Mouse (Mus musculus): ENCODE data around the gene Psmd4. TPM values are rescaled to one million over a fixed set of nuclear protein-coding genes. Genes with fewer than 3 reads are reported as not detected.
A peak's percentile ranks its signal among the peaks of the same experiment; 100 is the strongest.
"Not testable (repeated sequence)": the region's sequence is repeated elsewhere in the genome, so short reads cannot be mapped to it uniquely, and the experiment has no call there.

Psmd4 gene
- polyA plus RNA-seq, 1 experiment from 2014 or later: 295 TPM

DNA sequence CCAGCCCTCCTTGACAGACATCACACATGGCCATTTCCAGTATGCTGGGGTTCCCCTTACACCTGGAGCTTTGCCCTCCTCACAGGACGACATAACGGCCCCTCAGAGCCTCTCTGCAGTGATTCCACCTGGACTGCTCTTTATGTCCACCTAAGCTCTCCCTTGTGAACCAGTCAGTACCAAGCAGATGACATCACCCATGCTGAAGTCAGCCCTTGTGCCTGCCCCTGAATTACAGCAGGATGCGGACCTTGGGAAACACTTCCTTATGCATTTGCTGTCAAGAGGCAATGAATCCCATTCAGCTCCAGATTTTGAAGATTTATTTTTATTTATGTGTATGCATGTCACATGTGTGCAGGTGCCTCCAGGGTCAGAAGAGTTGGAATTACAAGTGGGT, 5.5 kb upstream of the Psmd4 start:
- 0 out of 2 replicates have a peak, but pooled peaks cover under 1% of the 10 kb centered on the region for H3K4me1 ChIP-seq
- 77% methylated on average over 3 of the region's 3 CpGs for WGBS
- ATAC-seq (ENCODE audit: low FRiP score): no peak
- no peak overlapping the region for H3K4me2 ChIP-seq
- H3K9ac ChIP-seq: no peak overlapping the region
- H3K27ac ChIP-seq: no peak overlapping the region
- H3K27me3 ChIP-seq: no peaks in the 10 kb centered on the region
- no peaks in the 10 kb centered on the region for H3K9me3 ChIP-seq
- no peak overlapping the region for H3K4me3 ChIP-seq (replicated peaks)
- no peaks in the 10 kb centered on the region for H3K36me3 ChIP-seq (replicated peaks)

DNA sequence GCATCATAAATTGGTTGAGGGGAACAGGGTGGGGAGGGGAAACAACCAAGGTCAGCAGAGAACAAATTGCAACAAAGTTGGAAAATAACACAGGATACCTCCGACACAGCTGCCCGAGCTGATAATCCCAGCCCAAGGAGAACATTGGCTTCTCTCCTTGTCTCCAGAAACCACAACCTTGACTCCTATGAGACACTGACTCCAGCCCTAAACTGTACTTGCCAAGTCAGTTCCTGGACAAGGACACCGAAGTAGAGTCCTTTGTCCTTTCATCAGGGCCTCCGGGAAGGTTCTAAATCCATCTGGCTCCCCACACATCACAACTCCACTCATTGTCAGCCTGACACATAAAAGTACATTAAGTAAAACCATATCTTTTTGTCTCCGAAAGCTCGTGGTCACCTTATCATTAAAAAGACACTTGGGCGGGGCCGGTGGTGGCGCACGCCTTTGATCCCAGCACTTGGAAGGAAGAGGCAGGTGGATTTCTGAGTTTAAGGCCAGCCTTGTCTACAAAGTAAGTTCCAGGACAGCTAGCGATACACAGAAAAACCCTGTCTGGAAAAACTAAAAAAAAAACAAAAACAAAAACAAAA, 4.1 kb upstream of the Psmd4 start:
- Histone ChIP-seq H3K9ac (no peak overlapping the region), H3K27me3 (no peaks in the 10 kb centered on the region), H3K27ac (no peak overlapping the region), H3K4me3 (replicated peaks) (no peak overlapping the region), H3K36me3 (replicated peaks) (no peaks in the 10 kb centered on the region), H3K9me3 (no peaks in the 10 kb centered on the region), H3K4me1 (peaks cover 6% of the 10 kb centered on the region), H3K4me2 (no peak overlapping the region)
- 92% methylated on average over 11 of the region's 11 CpGs for WGBS
- no peak for ATAC-seq (ENCODE audit: low FRiP score)

DNA sequence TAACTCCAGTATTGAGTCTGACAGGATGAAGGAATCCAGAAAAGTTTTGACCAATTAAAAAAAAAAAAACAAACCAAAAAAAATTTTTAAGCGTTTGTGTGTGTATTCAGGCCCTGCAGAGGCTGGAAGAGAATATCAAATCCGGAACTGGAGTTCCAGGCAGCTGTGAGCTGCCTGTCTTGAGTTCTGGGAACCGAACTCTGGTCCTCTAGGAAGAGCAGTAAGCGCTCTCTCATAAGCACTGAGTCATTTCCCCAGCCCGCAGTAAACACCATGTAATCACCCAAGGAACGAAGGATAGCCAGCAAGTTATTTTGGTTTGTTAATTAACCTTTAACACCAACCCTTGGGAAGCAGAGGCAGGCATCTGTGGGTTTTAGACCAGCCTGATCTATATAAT, 837 bp upstream of the Psmd4 start:
- no peak for ATAC-seq (ENCODE audit: low FRiP score)
- no peaks in the 10 kb centered on the region for H3K27me3 ChIP-seq
- H3K36me3 ChIP-seq (replicated peaks): peaks cover 8% of the 10 kb centered on the region
- 75% methylated on average over 6 of the region's 6 CpGs for WGBS
- no peak overlapping the region for H3K9ac ChIP-seq
- peaks cover 11% of the 10 kb centered on the region for H3K4me1 ChIP-seq
- H3K4me3 ChIP-seq (replicated peaks): no peak overlapping the region
- no peaks in the 10 kb centered on the region for H3K9me3 ChIP-seq
- H3K27ac ChIP-seq: no peak overlapping the region
- H3K4me2 ChIP-seq: no peak overlapping the region

DNA sequence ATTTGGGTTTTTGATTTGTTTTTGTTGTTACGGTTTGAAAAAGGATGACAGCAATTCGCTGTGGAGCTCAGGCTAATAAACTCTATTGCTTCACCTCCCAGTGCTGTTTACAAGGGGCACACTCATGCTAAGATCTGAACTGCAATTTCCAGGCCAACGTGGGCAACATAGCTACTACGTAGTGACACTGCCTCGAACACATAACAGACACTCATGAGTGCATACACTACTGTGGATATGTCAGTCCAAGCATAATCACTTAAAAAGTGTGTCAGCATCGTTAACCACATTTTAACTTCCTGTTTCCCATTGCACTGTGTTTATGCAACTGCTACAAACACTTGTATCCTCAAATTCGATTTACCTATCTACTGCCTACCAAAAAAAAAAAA, 420 bp upstream of the Psmd4 start:
- Histone ChIP-seq H3K36me3 (replicated peaks) (peaks cover 11% of the 10 kb centered on the region), H3K4me1 (peaks cover 11% of the 10 kb centered on the region), H3K27me3 (no peaks in the 10 kb centered on the region), H3K9ac (peak overlapping the region; percentile 85), H3K9me3 (no peaks in the 10 kb centered on the region), H3K4me3 (replicated peaks) (peak overlapping the region; percentile 92), H3K27ac (0 out of 2 replicates have a peak overlapping the region, but pooled peaks have one; percentile 13), H3K4me2 (peak overlapping the region; percentile 78)
- peak; percentile 62 for ATAC-seq (ENCODE audit: low FRiP score)
- WGBS: 34% methylated on average over 7 of the region's 7 CpGs

DNA sequence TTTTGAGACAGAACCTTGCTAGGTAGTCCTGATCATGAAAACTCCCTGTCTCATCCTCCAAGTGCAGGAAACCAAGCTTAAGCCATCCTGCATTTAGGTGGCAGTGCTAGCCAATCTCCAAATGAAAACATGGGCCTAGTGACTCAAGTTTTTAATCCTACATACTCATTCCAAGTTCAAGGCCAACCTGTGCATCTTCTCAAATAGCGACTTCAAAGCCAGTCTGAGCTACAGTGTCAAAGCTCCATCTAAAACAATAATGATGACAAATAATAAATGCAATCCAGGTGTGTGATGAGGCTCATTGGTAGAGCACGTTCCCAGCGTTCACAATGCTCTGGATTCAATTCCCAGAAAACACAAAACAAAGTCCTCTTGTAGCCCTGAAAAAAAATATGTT, 789 bp downstream of the Psmd4 start:
- ATAC-seq (ENCODE audit: low FRiP score): no peak
- H3K9me3 ChIP-seq: no peaks in the 10 kb centered on the region
- peak overlapping the region; percentile 78 for H3K4me2 ChIP-seq
- peaks cover 11% of the 10 kb centered on the region for H3K4me1 ChIP-seq
- no peak overlapping the region for H3K27ac ChIP-seq
- H3K4me3 ChIP-seq (replicated peaks): peak overlapping the region; percentile 92
- no peaks in the 10 kb centered on the region for H3K27me3 ChIP-seq
- H3K9ac ChIP-seq: peak overlapping the region; percentile 85
- H3K36me3 ChIP-seq (replicated peaks): peaks cover 17% of the 10 kb centered on the region
- WGBS: 18% methylated on average over 3 of the region's 3 CpGs

DNA sequence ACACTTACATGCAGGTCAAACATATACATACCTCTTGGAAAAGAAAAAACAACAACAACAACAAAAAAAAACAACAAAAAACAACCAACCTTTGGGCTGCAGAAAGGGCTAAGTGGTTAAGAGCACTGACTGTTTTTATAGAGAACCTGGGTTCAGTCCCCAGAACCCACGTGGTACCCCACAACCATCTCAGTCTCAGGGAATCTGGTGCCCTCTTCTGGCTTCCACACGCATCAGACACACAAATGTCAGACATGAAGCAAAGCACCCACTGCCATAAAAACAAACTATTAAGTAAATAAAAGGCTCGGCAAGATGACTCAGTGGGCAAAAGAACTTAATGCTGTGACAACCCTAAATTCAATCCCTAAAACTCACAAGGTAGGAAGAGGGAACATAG, 12.5 kb downstream of the Psmd4 start:
- H3K4me2 ChIP-seq: no peak overlapping the region

DNA sequence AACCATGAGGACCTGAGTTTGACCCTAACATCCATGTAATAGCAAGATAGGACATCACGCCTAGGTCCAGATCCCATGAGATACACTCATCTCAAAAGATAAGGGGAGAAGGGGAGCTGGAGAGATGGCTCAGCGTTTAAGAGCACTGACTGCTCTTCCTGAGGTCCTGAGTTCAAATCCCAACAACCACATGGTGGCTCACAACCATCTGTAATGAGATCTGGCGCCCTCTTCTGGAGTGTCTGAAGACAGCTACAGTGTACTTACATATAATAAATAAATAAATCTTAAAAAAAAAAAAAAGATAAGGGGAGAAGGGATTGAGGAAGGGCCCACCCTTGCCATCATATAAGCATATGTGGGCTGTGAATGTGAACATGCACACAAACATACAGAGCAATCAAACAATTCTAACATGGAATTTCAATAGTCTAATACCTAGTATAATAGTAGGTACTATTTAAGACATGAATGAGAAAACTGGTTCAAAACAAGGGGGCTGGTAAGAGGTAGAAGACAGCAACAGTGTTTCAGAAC, 13.1 kb downstream of the Psmd4 start:
- 80% methylated on average over 3 of the region's 3 CpGs for WGBS
- H3K4me2 ChIP-seq: not testable (repeated sequence)

More for the DNA sequence above, 12.5 kb downstream of the Psmd4 start:
- Histone ChIP-seq H3K27me3 (no peaks in the 10 kb centered on the region), H3K9me3 (no peaks in the 10 kb centered on the region), H3K4me3 (replicated peaks) (no peak overlapping the region), H3K27ac (no peak overlapping the region), H3K4me1 (peaks cover 17% of the 10 kb centered on the region), H3K9ac (no peak overlapping the region), H3K36me3 (replicated peaks) (peaks cover 58% of the 10 kb centered on the region)
- ATAC-seq (ENCODE audit: low FRiP score): no peak
- WGBS: 71% methylated on average over 3 of the region's 3 CpGs

DNA sequence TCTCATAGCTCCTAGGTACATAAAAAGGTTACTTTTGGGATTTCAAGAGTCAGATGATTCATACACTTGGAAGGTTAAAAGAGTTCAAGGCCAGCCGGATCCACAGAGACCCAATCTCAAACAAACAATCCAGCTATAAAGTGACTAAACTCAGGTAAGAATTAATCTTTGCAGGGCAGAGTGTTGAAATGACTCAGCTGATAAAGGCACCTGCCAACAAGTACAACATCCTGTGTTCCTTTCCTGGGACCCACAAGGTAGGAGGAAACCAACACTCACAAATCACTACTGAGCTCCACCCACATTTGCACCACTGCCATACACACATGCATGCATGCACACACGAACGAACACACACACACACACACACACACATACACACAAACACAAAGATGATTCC, 13.8 kb downstream of the Psmd4 start:
- Histone ChIP-seq H3K36me3 (replicated peaks) (peaks cover 45% of the 10 kb centered on the region), H3K9me3 (no peaks in the 10 kb centered on the region), H3K4me2 (no peak overlapping the region), H3K4me1 (peaks cover 19% of the 10 kb centered on the region), H3K4me3 (replicated peaks) (no peak overlapping the region), H3K27ac (no peak overlapping the region), H3K9ac (no peak overlapping the region), H3K27me3 (no peaks in the 10 kb centered on the region)
- ATAC-seq (ENCODE audit: low FRiP score): no peak
- 92% methylated on average over 3 of the region's 3 CpGs for WGBS

More for the DNA sequence above, 13.1 kb downstream of the Psmd4 start:
- Histone ChIP-seq H3K36me3 (replicated peaks) (peaks cover 52% of the 10 kb centered on the region), H3K4me1 (peaks cover 19% of the 10 kb centered on the region)
- not testable (repeated sequence) for H3K27ac ChIP-seq; ATAC-seq (ENCODE audit: low FRiP score); H3K9me3 ChIP-seq; H3K4me3 ChIP-seq (replicated peaks); H3K27me3 ChIP-seq; H3K9ac ChIP-seq

DNA sequence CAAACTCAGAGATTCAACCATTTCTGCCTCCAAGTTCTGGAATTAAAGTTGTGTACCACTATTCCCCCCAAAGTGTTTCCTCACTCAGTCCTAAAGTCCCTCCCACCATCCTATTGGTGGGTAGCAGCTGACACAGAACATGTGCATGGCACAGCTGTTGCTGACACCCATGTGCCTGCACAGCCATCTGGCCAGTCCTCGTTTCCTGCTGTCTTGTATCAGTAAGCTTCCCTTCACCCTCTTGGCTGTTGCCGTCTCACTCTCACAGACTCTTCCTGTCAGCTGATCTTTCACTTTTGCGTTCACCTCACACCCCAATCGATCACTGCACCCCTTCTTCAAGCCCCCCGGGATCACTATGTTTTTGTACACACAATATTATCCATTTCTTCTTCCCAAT, 14.7 kb downstream of the Psmd4 start:
- no peak overlapping the region for H3K27ac ChIP-seq
- no peaks in the 10 kb centered on the region for H3K27me3 ChIP-seq
- no peak overlapping the region for H3K9ac ChIP-seq
- H3K9me3 ChIP-seq: no peaks in the 10 kb centered on the region
- peak; percentile 52 for ATAC-seq (ENCODE audit: low FRiP score)
- peaks cover 19% of the 10 kb centered on the region for H3K4me1 ChIP-seq
- no peak overlapping the region for H3K4me3 ChIP-seq (replicated peaks)
- peaks cover 36% of the 10 kb centered on the region for H3K36me3 ChIP-seq (replicated peaks)
- 67% methylated on average over 5 of the region's 5 CpGs for WGBS
- no peak overlapping the region for H3K4me2 ChIP-seq

DNA sequence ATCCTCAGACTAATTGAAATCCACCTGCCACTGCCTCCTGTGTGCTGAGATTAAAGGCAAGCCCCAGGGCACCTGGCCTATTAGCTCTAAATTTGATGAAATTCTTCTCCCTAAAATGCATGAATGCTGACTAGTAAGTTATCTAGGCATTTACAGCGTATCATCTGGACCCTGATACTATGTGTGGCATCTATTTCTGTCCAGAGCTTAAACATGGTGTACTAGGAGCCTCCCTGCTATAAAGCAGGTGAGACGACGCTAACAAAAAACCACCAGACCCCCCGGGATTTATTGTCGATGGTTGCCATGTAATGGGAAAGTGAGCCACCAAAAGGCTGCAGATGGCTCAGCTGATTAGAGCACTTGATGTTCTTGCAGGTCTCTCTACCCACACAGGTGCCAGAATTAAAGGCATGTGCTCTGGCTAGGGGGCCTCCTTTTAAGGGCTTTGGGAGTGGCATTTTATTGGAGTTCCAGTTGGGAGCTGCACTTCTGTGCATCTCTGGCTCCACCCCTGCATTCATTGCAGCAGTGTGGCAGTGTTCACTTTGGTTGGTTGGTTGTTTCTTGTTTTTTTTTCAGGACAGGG, 15.3 kb downstream of the Psmd4 start:
- Histone ChIP-seq H3K9me3 (no peaks in the 10 kb centered on the region), H3K4me3 (replicated peaks) (no peak overlapping the region), H3K36me3 (replicated peaks) (peaks cover 31% of the 10 kb centered on the region), H3K4me1 (peaks cover 19% of the 10 kb centered on the region), H3K27ac (0 out of 2 replicates have a peak overlapping the region, but pooled peaks have one; percentile 21), H3K27me3 (no peaks in the 10 kb centered on the region), H3K9ac (0 out of 2 replicates have a peak overlapping the region, but pooled peaks have one; percentile 7), H3K4me2 (no peak overlapping the region)
- WGBS: 67% methylated on average over 5 of the region's 5 CpGs
- ATAC-seq (ENCODE audit: low FRiP score): no peak

DNA sequence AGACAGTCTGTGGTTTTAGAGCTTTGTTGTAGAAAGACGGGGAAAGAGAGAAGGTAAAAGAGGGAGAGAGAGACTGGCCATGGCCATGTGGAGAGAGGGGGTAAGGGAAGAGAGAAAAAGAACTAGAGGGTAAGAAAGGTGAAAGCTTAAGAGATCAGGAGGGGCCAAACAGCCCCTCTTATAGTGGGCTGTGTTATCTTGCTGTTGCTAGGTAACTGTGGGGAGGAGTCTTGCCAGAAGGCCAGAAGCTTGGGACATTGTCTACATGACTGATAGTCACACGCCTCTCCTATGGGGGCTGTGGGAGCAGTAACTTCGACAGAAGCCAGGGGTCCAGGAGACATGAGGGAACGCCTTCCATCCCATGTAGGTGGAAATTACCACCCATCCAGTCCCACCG, 17.2 kb downstream of the Psmd4 start:
- Histone ChIP-seq H3K27ac (no peak overlapping the region), H3K9me3 (no peaks in the 10 kb centered on the region), H3K36me3 (replicated peaks) (peaks cover 12% of the 10 kb centered on the region), H3K4me3 (replicated peaks) (no peak overlapping the region), H3K4me2 (no peak overlapping the region), H3K4me1 (peaks cover 19% of the 10 kb centered on the region), H3K27me3 (no peaks in the 10 kb centered on the region), H3K9ac (no peak overlapping the region)
- WGBS: 53% methylated on average over 5 of the region's 5 CpGs
- no peak for ATAC-seq (ENCODE audit: low FRiP score)

DNA sequence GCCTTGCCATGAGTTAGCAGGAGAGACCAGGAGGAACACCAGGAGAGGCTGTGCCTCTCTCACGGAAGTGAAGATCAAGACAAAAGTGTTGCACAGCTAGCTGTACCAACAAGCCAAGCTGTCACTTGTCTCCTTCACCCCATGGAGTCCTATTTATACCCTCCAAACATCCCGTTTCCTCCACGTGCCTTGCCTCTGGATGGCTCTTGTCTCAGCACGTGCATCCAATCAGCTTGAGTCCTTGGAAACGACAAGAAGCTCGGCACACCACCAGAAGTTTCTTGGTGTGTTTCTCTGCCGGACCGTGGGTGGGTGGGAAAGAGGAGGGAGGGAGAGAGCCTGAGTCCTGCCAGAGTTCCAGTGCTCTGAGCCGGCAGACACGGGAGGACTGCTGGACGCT, 17.9 kb downstream of the Psmd4 start:
- Histone ChIP-seq H3K4me3 (replicated peaks) (no peak overlapping the region), H3K9me3 (no peaks in the 10 kb centered on the region), H3K4me2 (no peak overlapping the region), H3K9ac (no peak overlapping the region), H3K4me1 (peaks cover 19% of the 10 kb centered on the region), H3K27me3 (no peaks in the 10 kb centered on the region), H3K36me3 (replicated peaks) (peaks cover 6% of the 10 kb centered on the region; the same call in 1 of the 2 replicates), H3K27ac (0 out of 2 replicates have a peak overlapping the region, but pooled peaks have one; percentile 19)
- WGBS: 38% methylated on average over 11 of the region's 11 CpGs
- ATAC-seq (ENCODE audit: low FRiP score): no peak

DNA sequence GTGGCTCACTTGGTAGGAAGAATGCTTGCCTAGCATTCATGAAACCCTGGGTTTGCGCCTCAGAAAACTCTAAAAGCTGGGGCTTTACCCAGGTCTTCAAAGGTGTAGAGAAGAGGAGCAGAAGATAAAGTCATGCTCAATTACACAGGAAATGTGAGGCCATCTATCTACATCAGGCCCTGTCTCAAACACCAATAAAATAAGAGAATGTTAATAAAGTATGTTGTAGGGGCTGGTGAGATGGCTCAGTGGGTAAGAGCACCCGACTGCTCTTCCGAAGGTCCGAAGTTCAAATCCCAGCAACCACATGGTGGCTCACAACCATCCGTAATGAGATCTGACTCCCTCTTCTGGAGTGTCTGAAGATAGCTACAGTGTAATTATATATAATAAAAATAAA, 21.5 kb downstream of the Psmd4 start:
- H3K27ac ChIP-seq; H3K36me3 ChIP-seq (replicated peaks); H3K4me3 ChIP-seq (replicated peaks); H3K27me3 ChIP-seq; H3K9me3 ChIP-seq; H3K9ac ChIP-seq; ATAC-seq (ENCODE audit: low FRiP score); H3K4me2 ChIP-seq: not testable (repeated sequence)
- peaks cover 18% of the 10 kb centered on the region for H3K4me1 ChIP-seq
- WGBS: 91% methylated on average over 5 of the region's 5 CpGs

Measured in forebrain, embryonic 12.5 days (tissue).